Mouse (Mus musculus) embryonic facial prominence, embryonic 11.5 days (tissue): Measurements from ENCODE around the gene Wdr13. TPM values are rescaled to one million over a fixed set of nuclear protein-coding genes. Genes with fewer than 3 reads are reported as not detected.
A peak's percentile ranks its signal among the peaks of the same experiment; 100 is the strongest.

Experiments
- ATAC-seq: fragments of 200-750 bp; cut with Nextera tagmentation; replicated peaks from 2 replicates; pipeline ENCODE4 v1.8.0; 2017; ENCODE audit warnings: low read depth; ENCODE audit not compliant: insufficient number of reproducible peaks, low FRiP score, low TSS enrichment
- DNase-seq: peaks from one replicate; pipeline ENCODE4 v3.0.0-alpha.2; 2015; ENCODE audit warnings: low spot score
- H3K27ac ChIP-seq: fragments of 300-500 bp; sonication (generic); replicated peaks from 2 replicates; pipeline ENCODE4 v1.5.1; 2014; ENCODE audit warnings: mild to moderate bottlenecking, low read depth, low read length, control low read depth
- H3K27me3 ChIP-seq: fragments of 300-500 bp; sonication (generic); 2 replicates; pipeline ENCODE4 v1.6.1; 2014; ENCODE audit warnings: mild to moderate bottlenecking, low read length, moderate library complexity, mixed read lengths; ENCODE audit not compliant: control insufficient read depth, insufficient read depth
- H3K36me3 ChIP-seq: fragments of 300-500 bp; sonication (generic); replicated peaks from 2 replicates; pipeline ENCODE4 v1.6.1; 2014; ENCODE audit warnings: low read depth, mild to moderate bottlenecking, low read length, moderate library complexity, mixed read lengths; ENCODE audit not compliant: control insufficient read depth, insufficient read depth
- H3K4me1 ChIP-seq: fragments of 300-500 bp; sonication (generic); 2 replicates; pipeline ENCODE4 v1.6.1; 2014; ENCODE audit warnings: low read length, mixed read lengths; ENCODE audit not compliant: control insufficient read depth, insufficient read depth
- H3K4me2 ChIP-seq: fragments of 300-500 bp; sonication (generic); 2 replicates; pipeline ENCODE4 v1.6.1; 2014; ENCODE audit warnings: low read depth, mild to moderate bottlenecking, control low read depth, low read length, moderate library complexity
- H3K4me3 ChIP-seq: fragments of 300-500 bp; sonication (generic); 2 replicates; pipeline ENCODE4 v1.5.1; 2014; ENCODE audit warnings: low read depth, low read length, control low read depth
- H3K9ac ChIP-seq: fragments of 300-500 bp; sonication (generic); replicated peaks from 2 replicates; pipeline ENCODE4 v1.6.1; 2014; ENCODE audit warnings: mild to moderate bottlenecking, control low read depth, low read length
- H3K9me3 ChIP-seq: fragments of 300-500 bp; sonication (generic); replicated peaks from 2 replicates; pipeline ENCODE4 v1.6.1; 2016; ENCODE audit warnings: mild to moderate bottlenecking, low read length, inconsistent platforms, mixed read lengths; ENCODE audit not compliant: control insufficient read depth
- WGBS: fragments of 180-500 bp; shearing (Covaris S2); extraction: QIAGEN DNeasy Blood & Tissue Kit; methylation state at CpG from one replicate; pipeline ENCODE4 v1.1.7; 2014; 5-methylcytosine and 5-hydroxymethylcytosine counted together
- polyA plus RNA-seq: library from polyadenylated mRNA; unstranded; fragments of >200 nt; fragmentation: Nextera tagmentation; extraction: Ambion mirVana; gene quantifications from 2 replicates; pipeline ENCODE4 v1.2.1, GENCODE M21; 2014

Wdr13 gene
- polyA plus RNA-seq = 15.1 and 15.9 TPM in 2 replicates

- peak; percentile 86 for DNase-seq
- Histone ChIP-seq H3K4me2 (peak within 1 kb of the TSS; percentile 52), H3K9me3 (no peaks in the 10 kb centered on the region), H3K27me3 (no peaks in the 10 kb centered on the region), H3K36me3 (no peaks in the 10 kb centered on the region), H3K4me3 (peak within 1 kb of the TSS; percentile 48), H3K4me1 (no peaks in the 10 kb centered on the region), H3K9ac (peak within 1 kb of the TSS; percentile 54), H3K27ac (peak within 1 kb of the TSS; percentile 78)
- WGBS = 18% methylated on average over 32 of the region's 40 CpGs
- ATAC-seq = peak; percentile 77
These were observed at the start of gene Wdr13 for GRCm38 (mm10) chrX:8132017-8132976. Gene Wdr13, minus strand, starts transcription at chrX:8132892.

DNA sequence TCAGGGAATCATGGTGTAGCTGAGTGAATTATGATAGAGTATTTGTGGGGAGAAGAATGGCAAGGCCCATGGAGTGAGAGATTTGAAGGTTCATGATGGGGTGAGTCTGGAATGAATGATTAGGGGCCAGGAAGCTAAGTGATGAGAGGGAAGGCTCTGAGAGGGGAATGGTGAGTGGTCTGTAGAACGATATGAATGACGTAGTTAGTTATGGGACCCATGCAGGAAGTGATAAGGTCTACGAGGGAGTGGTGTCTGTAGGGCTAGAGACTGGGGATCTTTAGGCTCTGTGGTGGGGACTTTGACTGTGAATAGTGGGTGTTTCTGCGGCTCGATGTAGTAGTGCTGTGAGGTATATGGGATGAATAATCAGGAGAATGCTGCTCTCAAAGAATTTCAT, 47.0 kb upstream of the Wdr13 start:
- no peak for ATAC-seq
- H3K4me1 ChIP-seq = no peaks in the 10 kb centered on the region
- H3K36me3 ChIP-seq = no peaks in the 10 kb centered on the region
- H3K9me3 ChIP-seq = no peaks in the 10 kb centered on the region
- no peak overlapping the region for H3K9ac ChIP-seq
- no peaks in the 10 kb centered on the region for H3K27me3 ChIP-seq
- WGBS = 89% methylated on average over 5 of the region's 5 CpGs
- no peak for DNase-seq
- no peak overlapping the region for H3K4me2 ChIP-seq
- no peak overlapping the region for H3K27ac ChIP-seq
- H3K4me3 ChIP-seq = no peak overlapping the region

DNA sequence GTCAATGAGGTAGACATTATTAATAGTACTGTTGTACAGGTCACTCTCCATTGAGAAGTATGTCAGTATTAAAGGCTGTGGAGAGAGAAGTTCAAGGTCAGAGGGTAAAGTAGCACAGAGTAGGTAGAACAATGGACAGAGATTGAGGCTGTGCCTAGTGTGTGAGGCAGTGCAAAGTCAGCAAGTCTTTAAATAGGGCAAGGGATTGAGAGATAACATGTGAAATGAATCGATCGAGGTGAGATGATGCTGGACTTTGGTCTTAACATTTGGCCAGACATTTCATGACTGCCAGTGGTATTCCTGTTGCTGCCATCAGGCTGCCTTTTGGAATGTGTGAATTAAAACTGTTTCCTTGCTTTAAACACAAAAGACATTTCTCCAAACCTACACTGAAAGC, 46.2 kb upstream of the Wdr13 start:
- Histone ChIP-seq H3K4me2 (no peak overlapping the region), H3K4me1 (no peaks in the 10 kb centered on the region), H3K27me3 (no peaks in the 10 kb centered on the region), H3K9ac (no peak overlapping the region), H3K4me3 (no peak overlapping the region), H3K9me3 (no peaks in the 10 kb centered on the region), H3K36me3 (no peaks in the 10 kb centered on the region), H3K27ac (no peak overlapping the region)
- no peak for ATAC-seq
- WGBS = 98% methylated on average over 2 of the region's 2 CpGs
- no peak for DNase-seq

DNA sequence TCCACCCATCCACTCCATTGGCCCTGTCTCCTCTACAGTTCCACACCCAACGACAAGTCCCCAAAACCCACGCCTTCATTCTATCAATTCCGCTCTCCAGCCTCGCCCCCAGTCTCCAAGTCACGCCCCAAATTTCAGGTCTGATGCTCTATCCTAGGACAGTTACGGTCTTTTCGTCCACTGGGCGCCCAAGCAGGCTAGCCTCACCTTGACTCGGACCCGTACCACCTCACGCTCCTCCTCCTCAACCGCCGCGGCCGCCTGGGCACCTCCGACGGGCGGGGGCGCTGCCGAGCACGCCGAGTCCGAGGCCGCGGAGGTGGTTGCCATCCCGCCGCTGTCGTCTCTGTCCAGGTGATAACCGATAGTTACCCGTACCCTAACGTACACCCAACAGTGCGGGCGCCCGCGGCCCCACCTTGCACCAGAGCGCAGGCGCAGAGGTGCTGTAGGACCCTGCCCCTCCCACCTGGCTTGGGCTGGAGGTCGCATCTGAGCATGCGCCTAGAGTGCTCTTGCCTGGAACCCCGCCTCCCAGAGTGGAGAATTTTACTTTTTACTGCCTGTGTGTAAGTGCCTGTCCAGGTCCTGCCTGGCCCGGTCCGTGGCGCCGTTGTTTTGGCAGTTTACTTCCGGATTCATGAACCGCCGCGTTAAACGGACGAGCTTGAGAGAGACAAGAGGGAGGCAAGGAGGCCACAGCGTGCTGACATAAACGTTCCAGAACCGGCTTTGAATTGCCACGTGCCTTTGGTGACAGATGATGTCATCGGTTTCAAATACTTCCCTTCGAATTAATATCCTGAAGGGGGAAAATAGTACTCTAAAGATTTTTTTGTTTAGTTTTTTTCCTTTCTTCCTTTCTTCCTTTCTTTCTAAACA, 43.1 kb upstream of the Wdr13 start, which contains the start of gene Tbc1d25:
Tbc1d25 (minus strand) TSS at position 678 of the 882 bp plus-strand sequence.
- DNase-seq (peak; percentile 88), ATAC-seq (peak; percentile 97)
- Histone ChIP-seq H3K4me2 (peak within 1 kb of the TSS; percentile 42), H3K4me3 (peak within 1 kb of the TSS; percentile 48), H3K9ac (peak within 1 kb of the TSS; percentile 58), H3K9me3 (no peaks in the 10 kb centered on the region), H3K27ac (no peak within 1 kb of the TSS), H3K27me3 (no peaks in the 10 kb centered on the region), H3K36me3 (no peaks in the 10 kb centered on the region), H3K4me1 (no peaks in the 10 kb centered on the region)
- 11% methylated on average over 53 of the region's 56 CpGs for WGBS

DNA sequence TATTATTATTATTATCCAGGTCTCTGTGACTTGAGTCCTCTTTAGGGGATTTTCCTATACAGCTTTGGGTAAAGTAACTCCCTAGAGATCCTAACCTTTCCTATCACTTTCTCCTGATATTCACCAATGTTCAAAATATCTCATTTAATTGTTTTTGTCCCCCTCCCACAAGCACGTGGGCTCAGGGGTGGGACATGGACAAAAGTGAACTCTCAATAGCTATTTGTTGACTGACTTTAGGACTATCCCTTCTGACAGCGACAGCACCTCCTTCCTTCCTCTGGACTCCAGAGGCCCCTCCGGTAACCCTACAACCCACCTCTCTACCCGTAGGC, 42.4 kb upstream of the Wdr13 start:
- Histone ChIP-seq H3K9ac (peak overlapping the region; percentile 58), H3K4me3 (peak overlapping the region; percentile 48), H3K27ac (no peak overlapping the region), H3K4me1 (no peaks in the 10 kb centered on the region), H3K9me3 (no peaks in the 10 kb centered on the region), H3K36me3 (no peaks in the 10 kb centered on the region), H3K4me2 (peak overlapping the region; percentile 42), H3K27me3 (no peaks in the 10 kb centered on the region)
- DNase-seq = no peak
- no peak for ATAC-seq
- WGBS = 13% methylated on average over 4 of the region's 4 CpGs

GRCm38 (mm10) chrX:8167716-8168647, 35.3 kb upstream of the Wdr13 start:
- Histone ChIP-seq H3K27ac (no peak overlapping the region), H3K36me3 (no peaks in the 10 kb centered on the region), H3K4me1 (no peaks in the 10 kb centered on the region), H3K4me3 (no peak overlapping the region), H3K4me2 (no peak overlapping the region), H3K9me3 (no peaks in the 10 kb centered on the region), H3K9ac (no peak overlapping the region), H3K27me3 (no peaks in the 10 kb centered on the region)
- 90% methylated on average over 10 of the region's 10 CpGs for WGBS
- ATAC-seq (no peak), DNase-seq (no peak)

DNA sequence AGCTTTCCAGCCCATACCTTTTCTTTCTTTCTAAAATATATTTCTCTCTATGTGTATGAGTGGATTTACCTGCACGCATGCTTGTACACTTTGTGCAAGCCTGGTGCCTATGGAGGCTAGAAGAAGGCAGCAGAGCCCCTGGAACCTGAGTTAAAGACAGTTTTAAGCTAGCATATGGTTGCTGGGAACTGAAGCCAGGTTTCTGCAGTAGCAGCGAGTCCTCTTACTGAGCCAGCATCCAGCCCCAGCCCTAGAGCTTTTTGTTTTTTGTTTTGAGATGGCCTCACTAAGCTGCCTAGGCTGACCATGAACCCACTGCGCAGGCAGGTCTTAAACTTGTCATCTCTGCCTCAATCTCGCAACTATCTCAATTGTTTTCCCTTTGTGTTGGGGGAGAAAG, 31.8 kb upstream of the Wdr13 start:
- H3K4me1 ChIP-seq = no peaks in the 10 kb centered on the region
- H3K27ac ChIP-seq = no peak overlapping the region
- no peaks in the 10 kb centered on the region for H3K9me3 ChIP-seq
- ATAC-seq (no peak), DNase-seq (no peak)
- no peak overlapping the region for H3K9ac ChIP-seq
- H3K4me3 ChIP-seq = no peak overlapping the region
- H3K27me3 ChIP-seq = no peaks in the 10 kb centered on the region
- no peak overlapping the region for H3K4me2 ChIP-seq
- WGBS = 82% methylated on average over 4 of the region's 4 CpGs
- H3K36me3 ChIP-seq = no peaks in the 10 kb centered on the region
